Mouse (Mus musculus) heart, adult 11 months (tissue): ENCODE measurements at regions not wholly inside any gene's neighbourhood (a gene's known extent, or its start where the extent isn't known, plus 50 kb on each side); places are given as distances from the start of the nearest gene placed in this dataset.

Source experiments
- DNase-seq: peaks from one replicate; pipeline ENCODE4 v3.0.0; 2022

- peak; percentile 16 for DNase-seq
These were observed 616.1 kb downstream of the Bcl11a start for GRCm38 (mm10) chr11:24693926-24694325.

DNA sequence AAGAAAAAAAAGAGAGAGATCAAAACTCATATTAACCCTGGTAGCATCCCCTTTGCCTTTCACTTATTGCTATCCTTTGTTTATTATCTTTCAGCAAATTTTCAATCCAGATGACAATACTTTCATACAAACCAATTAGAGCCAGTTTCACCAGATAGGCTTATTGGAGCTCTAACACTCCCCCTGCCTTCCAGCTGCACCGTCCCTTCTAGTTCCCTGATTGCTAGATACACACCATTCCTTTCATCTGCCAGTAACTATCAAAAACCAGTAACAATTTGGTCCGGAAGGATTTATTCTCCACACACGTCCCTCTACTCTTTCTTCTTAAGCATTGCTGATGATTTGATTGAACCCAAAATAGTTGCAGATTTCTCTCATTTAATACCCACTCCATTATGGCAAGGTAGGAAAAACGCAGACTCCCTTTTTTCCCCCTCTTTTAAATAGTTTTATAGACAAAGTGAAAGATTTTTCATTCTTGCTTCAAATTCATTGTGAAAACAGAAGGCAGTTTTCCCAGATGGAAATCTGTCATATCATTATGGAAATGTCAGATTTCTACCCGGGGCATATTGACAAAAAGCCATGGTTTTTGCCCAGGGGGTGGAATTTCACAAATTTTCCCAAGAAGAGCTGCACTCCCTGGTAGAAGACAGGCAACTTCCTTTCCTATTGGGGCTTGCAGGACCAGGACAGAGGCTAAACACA, 617.3 kb downstream of the Bcl11a start:
- no peak for DNase-seq

- DNase-seq, result no peak
These were observed 618.7 kb downstream of the Bcl11a start for GRCm38 (mm10) chr11:24696561-24696960.

- no peak for DNase-seq
These were observed 630.9 kb downstream of the Bcl11a start for GRCm38 (mm10) chr11:24708790-24709189.

DNA sequence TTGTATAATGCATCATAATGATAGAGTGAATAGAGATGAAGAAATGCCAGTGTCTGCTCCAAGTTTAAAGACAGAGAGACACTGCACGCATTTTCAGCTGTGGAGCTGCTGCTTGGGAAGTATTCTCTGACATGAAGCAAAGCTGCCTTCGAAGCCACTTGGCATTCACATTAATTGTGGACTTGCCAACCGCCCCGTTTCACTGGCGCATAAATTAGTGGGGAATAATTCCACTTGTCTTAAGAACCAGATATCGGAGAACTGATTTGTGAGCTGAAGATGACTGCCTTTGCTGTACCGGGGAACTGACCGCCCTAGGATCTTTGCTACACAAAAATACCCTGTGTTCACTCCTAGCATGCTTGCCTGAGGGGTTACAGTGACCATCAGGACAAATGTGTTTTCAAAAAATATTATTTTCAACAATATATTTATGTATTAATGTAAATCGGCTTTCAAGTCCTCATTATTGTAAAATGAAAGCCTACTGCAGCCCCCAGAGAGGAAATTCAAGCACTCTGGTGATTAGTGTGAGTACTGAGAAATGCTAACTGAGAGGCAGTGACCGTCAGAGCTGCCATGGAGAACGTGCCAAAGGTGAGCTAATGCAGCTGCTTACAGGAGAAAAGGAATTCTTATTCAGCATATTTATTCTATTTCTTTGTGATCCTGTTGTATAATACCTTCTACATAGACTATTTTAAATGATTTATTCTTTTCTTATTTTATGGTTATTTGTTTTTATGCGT, 638.9 kb downstream of the Bcl11a start:
- DNase-seq, result no peak

GRCm38 (mm10) chr11:24724259-24724937, 646.5 kb downstream of the Bcl11a start:
- DNase-seq, result peak; percentile 34

GRCm38 (mm10) chr11:24726331-24726730, 648.5 kb downstream of the Bcl11a start:
- peak; percentile 67 for DNase-seq

DNA sequence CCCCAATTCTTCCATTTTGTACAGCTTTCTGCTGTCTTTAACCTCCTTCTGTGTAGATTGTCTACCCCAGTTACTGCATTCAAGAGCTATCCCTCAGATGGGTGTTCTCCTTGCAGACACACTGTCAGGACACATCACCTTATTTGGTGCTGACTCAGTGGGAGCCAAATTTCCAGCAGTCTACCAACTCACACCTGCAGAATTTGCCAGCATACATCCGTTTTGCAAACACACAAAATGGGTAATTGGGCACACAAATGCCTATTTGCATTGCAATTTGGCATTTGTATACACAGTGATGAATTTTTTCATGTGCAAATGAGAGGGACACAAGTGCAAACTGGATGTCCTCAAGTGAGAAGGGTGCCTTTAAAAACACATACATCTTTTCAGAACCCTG, 649.5 kb downstream of the Bcl11a start:
- peak; percentile 28 for DNase-seq

- peak; percentile 11 for DNase-seq
These were observed 653.6 kb downstream of the Bcl11a start for GRCm38 (mm10) chr11:24731431-24731830.

- peak; percentile 74 for DNase-seq
These were observed 661.9 kb downstream of the Bcl11a start for GRCm38 (mm10) chr11:24739710-24740255.

GRCm38 (mm10) chr11:24740466-24740865, 662.6 kb downstream of the Bcl11a start:
- peak; percentile 66 for DNase-seq

DNA sequence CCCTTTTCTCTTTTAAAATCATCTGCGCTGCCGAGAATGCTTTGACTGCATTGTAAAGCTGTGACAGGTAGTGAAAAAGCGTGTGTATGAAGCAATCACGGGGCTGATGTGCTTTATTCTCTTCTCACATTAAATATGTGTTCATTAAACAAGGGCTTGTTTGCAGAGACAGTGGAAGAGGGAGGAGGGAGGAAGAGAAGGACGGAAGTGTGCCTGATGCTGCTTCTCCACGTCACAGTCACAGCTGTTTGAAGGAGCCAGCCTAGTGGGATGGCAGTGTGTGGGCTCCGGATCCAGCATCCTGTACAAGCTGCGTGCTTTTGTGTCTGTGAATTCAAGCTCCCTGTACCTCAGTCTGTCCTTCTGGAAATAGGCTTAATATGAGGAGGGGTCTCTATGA, 664.7 kb downstream of the Bcl11a start:
- DNase-seq, result peak; percentile 3

DNA sequence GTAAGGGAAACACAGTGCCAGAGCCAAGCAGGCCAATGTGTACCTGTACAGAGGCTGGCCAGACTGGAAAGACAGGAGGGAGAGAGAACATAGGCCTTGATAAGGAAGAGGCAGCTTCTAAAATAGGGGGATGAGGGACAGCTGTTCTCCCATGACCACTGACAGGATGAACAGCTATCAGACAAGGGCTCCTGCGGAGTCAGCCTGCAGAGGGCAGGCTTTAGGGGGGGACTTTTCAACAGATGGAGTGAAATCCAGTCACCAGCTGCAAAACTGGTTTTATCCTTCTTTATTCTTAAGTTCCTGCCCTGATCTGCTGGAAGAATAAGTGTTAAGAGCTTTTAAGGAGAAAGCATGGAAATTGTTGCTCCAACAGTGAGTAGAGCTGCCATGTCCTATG, 665.6 kb downstream of the Bcl11a start:
- DNase-seq, result peak; percentile 70

- peak; percentile 85 for DNase-seq
These were observed 668.0 kb downstream of the Bcl11a start for GRCm38 (mm10) chr11:24745841-24746240.

DNA sequence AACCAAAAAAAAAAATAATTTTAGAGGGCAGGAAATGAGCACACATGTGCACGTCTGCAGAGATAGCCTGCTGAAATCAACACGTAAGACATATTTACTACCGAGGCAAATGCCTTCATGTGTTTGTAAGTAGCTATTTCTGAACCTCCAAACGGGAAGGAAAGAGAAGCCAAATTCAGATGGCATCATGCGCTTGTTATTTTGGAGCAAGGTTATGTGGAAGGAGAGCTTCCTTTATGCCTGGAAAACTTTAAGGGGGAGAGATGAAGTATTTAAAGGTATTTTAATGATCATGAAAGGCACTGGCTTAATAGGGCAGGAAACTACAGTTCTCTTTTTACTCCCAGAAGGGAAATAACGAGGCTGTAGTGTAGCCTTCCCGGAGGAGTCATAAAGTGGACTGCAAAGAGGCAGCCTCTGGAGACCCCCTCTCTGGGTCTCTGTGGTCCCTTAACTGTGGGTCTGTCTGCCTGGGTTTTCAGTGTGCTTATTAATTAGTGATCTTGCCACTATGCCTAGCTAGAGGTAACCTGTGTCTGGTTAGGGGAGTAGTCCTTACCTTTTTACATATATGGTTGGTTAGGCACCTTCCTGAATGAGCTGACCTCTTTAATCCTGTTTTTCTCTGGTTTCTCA, 672.4 kb downstream of the Bcl11a start:
- peak; percentile 56 for DNase-seq

- DNase-seq, result peak; percentile 11
These were observed 680.3 kb downstream of the Bcl11a start for GRCm38 (mm10) chr11:24758130-24758529.

GRCm38 (mm10) chr11:24783470-24783869, 705.6 kb downstream of the Bcl11a start:
- peak; percentile 30 for DNase-seq

- DNase-seq, result peak; percentile 70
These were observed 711.3 kb downstream of the Bcl11a start for GRCm38 (mm10) chr11:24789120-24789519.

DNA sequence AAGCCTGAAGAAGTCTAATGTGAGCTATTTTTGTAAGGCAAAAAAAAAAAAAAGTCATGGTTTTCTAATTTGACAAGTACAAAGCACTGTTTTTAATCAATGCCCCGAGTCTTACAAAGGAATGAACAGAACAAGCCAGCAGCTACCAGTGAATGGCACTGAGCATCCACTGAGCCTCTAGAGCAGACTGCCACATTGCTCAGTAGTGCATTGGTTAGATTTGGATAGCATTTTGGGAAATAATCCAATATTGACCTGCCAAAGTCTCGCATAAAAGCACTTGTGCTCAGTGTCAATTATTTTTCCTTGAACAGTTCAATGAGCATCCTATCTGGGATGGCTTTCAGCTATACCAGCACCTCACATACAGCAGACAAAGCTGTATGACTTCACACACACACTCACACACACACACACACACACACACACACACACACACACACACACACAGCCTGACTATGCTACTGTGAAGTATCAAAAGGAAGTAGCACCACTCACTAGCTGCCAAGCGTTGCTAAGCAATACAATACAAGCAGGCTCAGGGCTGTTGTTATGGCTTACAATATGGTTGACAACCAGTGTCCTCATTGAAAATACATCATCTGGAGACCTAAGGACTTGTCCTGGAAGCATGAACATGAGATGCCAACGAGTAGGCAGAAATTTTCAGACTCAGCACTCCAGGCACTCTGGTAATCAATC, 717.8 kb downstream of the Bcl11a start:
- DNase-seq, result peak; percentile 29

DNA sequence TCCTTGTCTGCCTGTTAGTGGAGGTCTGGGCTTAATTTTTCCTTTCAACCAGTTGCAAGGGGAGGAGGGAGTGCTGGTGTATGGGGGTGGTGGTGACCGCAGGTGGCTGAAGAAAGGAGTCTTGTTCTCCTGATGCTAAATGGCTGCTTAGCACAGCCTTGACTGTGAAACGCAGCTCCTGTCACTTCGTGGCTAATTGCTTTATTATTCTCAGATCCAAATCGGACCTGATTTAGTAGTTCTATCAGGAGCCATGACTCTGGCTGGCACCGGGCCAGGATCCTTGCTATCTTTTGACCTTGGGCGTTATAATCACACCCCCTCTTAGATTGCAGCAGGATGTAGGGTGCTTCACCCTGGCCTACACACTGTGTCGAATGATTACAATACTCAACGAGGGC, 726.8 kb downstream of the Bcl11a start:
- no peak for DNase-seq

DNA sequence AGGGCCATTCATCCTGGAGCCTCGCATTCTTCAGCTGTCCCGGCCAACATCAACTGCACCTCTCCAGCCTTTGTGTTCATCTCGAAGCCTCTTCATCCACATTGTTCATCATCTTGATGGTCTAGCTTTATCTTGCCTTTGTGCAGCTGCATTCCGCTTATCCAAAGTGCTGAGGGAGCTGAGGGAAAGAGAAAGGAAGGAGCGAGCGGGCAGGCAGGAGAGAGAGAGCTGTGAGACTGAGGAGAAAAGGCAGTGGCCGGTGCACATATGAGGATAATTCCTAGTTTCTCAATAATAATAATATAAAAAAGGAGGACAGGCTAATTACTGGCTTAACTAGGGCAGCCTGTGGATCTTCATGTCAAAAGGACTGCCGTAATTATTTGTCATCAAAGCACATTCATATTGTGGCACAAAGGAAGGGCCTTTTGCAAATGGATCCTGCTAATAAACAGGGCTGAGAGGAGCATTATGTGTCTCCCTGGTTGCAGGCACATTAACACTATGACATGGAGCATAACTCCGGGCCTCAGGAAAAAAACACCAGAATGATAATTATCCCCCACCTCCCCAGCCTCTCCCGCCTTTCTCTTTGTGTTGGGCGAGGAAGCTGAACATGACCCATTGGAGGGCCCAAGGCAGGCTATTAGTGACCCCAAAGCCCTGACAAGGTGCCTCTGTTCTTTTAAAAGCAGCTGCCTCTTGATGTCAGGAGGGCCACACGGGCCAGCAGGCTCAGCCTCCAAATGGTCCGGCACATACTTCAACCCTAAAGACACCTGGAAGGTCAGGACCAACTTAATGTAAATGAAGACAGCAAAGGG, 751.9 kb downstream of the Bcl11a start:
- DNase-seq, result no peak
